Mouse (Mus musculus) layer of hippocampus, postnatal 14 days (tissue): Measurements from ENCODE around the gene Gm826. TPM values are rescaled to one million over a fixed set of nuclear protein-coding genes. Genes with fewer than 3 reads are reported as not detected.
A peak's percentile ranks its signal among the peaks of the same experiment; 100 is the strongest.

ENCODE experiments used
- DNase-seq, 2 experiments: peaks; one replicate each; pipeline ENCODE4 v3.0.0; 2021 to 2022; ENCODE audit warnings: low spot score in 2 of 2, mixed read lengths in 1 of 2
- total RNA-seq, 2 experiments: library from RNA; stranded (reverse); gene quantifications; 2 replicates each; pipeline ENCODE4 v1.2.3; 2021

Gm826 gene
- total RNA-seq, 2 experiments from 2014 or later, result not detected

DNA sequence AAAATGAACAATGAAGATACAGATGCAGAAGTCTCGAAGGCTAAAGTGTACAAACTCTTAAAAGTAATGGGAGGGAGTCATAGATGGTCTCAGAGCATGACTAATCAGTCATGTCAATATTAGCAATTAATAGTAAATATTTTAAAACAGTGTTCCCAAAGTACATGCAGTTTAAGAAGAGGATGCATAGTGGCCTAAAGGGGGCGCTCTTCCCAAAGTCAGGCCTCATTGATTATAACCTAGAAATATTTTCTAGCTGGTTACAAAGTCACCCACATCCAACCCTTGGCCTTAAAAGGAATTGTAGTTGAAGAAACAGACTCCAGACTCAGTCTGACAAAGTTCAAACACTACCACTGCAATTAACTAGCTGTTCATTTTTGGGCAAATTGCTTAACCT lies 20.4 kb upstream of the Gm826 start:
- no peak for DNase-seq

DNA sequence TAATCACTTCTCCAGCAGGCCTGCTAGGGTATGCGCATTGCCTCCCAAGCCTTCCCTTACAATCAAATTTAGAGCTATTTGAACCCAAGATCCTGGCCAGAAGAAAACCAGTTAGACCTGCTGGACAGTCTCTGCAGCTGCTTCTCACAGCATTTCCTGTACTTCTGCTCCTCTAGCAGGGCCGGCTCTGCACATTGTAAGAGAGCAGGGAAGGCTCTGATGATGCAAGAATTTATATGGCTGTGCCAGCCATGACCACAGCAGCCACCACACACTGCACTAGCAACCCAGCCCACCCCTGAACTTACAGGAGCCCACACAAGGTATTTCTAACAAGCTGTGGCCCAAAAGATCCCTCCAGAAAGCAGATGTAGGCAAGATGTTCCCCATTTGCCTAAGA lies 19.6 kb upstream of the Gm826 start:
- no peak for DNase-seq

DNA sequence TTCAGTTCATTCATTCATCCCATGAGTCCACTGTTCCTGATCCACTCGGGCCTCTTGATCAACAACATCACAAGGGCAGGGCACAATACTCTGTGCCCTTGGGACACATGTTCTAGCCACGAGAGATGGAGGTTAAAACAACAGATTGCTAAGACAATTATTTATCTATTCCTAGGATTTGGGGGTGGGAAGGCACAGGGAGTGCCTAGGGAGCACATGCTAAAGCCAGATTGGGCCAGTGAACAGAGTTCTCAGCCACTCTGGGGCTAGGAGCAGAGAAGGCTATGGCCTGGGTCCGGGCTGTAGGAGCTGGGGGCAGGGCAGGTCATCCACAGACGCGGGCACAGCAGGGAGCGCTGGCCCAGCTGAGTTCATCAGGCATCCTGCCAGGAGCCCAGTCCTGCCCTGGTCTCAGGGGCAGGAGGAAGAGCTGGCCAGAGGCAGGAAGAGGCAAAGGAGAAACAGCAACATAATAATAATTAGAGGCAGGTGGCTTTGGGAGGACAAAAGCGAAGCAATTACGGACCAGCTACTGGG lies 17.1 kb upstream of the Gm826 start:
- DNase-seq, result no peak

DNA sequence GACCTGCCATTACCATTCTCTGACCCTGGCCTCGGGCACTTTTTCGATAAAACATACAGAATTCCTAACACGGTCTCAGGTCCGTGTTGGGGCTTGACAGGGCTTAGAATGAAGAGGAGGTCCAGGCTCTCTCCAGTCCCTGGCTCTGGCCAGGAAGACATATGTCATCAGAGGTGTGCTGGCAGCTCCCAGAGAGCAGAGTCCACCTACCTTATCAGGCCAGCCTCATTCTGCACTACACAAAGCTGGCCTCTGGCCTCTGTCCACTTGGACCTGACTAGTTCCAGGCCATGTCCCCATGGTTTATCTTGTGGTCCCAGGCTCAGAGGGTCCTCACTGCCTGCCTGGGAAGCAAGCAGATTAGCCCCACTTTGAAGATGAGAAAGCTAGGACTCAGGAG lies 15.6 kb upstream of the Gm826 start:
- no peak for DNase-seq

DNA sequence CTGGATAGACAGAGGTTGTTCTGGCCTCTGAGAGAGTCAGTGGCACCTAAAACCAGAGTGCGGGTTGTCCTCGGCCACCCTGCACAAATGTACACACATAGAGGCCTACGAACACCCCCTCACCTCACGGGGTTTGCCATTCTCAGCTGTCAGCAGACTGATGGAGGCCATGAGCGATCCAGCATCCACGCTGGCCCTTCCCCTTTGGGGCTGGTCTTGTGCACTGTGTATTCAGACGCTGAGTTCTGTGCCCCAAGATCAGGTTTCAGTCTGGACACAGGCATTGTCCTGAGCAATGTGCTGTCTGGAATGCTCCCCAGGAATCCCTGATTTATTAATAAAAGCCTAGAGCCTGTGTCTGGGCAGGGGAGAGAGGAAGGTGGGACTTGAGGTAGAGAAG lies 14.8 kb upstream of the Gm826 start:
- no peak for DNase-seq

DNA sequence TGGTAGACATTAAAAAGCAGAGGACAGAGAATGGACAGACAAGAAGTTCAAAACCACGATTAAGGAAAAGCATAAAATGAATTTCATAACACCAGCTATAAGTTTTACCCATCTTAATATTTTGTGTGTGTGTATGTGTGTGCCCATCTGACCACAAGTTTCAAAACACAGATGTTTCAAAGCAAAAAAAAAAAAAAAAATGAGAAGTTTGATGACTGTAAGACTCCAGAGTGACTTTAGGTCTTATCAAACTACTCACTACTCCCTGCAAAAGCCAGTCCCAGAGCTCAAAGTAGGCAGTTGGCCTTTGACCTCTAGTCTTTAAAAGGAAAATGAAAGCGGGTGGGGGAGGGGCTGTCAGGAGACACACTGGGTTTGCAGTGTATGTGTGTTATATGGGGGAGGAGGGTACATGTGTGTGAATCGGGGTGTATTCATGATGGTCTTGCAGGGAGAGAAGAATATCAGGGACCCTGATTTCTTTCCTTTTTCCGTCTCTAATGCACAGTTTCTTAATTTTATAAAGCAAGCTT lies 14.2 kb upstream of the Gm826 start:
- no peak for DNase-seq

DNA sequence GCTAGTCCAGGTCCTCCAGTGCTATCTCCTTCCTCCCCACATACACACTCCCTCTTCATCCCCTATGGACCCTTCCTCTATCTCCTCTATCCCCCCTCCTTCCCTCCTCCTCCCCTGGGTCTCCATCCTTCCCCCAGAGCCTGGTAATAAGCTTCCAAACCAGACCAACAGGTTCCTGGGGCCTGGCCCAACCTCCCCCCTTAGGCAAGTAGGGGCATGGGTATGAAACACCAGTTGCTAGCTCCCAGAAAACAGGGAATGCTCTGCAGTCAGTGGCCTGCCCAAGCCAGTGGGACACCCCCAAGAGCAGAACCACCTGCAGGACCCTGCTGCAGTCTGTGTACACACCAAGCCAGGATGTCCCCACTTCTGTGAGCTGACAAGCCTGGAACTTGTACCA lies 11.7 kb upstream of the Gm826 start:
- no peak for DNase-seq

DNA sequence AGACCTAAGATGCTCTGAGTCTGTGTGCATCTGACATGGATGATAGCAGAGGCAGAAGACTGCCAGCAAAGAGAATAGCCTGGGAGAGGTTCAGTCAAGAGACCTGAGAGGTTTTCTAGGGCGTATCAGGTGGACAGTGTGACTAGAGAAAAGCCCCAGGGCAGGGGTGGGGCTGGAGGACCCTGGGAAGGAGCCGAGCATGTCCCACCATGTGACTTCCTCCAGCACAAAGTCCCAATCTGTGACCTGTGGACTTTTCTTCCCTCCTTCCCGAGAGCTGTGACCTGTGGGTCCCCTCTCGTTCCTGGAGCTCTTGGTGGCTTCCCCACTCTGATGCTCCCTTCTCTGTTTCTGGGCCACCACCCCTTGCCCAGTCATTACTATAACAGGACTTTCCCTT lies 6.2 kb upstream of the Gm826 start:
- no peak for DNase-seq

DNA sequence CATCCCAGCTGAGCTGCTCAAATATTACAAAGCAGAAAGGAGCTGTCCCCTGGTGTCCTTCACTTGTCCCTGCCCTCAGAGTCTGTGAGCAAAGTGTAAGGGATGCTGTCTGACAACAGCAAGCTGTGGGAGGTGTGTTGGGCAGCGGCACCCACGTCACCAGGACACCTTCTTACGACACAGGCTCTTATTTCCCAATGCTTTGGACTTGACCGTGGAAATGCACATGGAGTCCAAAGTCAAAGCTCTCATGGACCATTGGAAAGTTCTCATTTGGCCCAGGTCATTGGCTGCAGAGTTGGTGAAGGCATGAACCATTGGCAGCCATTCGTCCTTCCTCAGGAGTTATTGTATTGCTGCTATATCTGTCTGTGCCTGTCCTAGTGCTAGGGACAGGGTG lies 5.6 kb upstream of the Gm826 start:
- DNase-seq, result no peak

DNA sequence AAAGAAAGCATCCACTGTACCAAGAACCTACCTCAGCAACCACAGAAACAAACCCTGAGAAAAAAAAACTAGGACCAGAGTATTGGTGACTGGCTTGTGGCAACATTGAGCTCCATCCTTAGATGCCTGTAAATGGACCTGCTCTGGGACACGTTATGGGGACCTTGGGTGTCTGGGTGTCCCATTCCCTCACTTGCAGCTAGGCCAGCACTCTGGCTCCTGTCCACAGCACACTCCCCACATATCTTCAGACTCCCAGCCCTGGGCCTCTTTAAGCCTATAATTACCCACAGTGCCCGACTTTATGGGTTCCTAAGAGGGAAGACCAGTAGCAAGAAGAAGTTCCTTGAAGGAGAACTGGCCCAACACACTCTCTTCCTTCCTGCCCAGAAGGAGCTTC lies 2.1 kb upstream of the Gm826 start:
- no peak for DNase-seq

DNA sequence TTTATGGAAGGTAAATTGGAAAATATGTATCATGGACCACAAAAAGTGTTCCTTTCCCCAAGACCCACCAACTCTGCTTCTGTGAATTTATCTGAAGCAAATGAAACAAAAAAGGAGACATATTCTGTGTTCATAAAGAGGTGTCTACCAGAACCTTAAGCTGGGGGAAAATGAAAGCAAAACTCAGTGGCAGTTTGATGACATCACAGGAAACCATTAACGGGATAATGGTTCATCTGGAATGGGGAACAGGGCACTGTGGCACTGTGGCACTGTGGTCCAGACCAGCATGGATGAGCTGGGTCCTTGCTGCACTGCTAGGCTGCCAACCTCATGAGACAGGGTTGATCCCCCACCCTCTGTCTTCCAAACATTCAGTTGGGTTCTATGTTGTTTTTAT lies 1.1 kb upstream of the Gm826 start:
- no peak for DNase-seq

DNA sequence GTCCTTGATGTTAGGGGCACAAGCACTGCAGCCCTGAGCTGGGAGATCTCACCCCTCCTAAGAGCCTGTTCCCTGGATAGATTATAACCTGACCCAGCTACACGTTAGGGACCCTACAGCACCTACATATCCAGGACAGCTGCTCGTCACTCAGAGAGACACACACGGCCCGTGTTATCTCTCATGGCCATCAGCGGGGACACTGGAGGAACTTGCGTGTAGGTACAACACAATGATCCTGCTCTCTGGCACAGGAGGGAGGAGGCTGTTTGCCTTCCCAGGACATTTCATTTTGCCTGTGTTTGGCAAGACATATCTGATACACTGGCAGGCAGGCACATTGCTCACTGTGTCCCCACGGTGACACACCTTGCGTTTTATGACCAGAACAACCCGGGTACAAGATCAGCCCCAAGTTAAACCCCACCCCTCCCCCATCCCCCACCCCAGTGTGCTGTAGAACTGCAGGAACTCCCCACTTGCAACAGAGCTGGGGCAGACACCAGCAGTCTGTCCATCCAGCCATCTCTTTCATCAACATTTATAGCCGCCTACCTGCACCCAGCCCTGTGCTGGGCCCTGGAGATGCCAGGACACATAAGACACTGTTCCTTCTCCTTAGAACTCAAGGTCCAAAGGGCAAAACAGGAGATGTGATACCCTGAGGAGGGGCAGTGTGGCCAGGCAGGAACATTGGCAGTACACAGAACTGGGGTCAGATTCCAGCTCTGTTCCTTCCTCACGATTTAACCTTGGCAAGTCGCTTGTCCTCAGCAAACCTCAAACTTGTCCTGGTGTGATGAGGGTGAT lies 1.2 kb downstream of the Gm826 start:
- no peak for DNase-seq

DNA sequence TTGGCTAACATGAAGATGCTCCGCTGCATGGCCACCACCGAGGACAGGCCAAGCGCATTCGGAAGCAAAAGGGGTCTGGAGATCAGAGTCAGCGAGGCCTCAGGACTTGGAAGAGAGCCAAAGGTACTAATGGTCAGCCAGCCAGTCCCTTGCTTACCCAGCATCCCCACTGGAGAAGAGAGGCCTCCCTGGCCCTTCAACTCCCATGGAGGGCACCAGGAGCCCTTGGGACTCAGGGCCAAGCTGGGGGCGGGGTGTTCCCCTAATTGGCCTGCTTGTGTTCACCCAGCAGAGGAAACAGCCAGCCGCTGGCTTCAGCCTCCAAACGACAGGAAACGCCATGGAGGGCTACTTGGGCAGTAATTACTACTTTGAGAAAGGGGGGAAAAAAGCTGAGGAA lies 5.1 kb downstream of the Gm826 start:
- peak; percentile 8 to 27 for DNase-seq

DNA sequence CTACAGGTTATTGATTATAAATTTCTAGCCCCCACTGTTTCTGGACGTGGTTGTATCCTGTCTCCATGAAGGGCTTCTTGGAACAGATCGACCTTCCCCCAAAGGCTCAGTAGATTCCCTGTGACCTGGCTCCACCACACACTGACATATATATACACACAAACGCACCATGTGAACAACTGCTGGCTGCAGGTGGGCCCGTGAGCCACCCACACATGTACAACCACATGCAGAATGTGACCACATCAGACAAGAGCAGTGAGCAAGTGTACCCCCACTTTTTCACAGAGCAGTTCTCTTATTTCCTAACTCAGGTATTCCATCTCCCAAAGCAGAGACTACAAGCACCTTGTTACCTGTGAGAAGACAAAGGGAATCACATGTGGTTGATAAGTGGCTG lies 6.2 kb downstream of the Gm826 start:
- no peak for DNase-seq

DNA sequence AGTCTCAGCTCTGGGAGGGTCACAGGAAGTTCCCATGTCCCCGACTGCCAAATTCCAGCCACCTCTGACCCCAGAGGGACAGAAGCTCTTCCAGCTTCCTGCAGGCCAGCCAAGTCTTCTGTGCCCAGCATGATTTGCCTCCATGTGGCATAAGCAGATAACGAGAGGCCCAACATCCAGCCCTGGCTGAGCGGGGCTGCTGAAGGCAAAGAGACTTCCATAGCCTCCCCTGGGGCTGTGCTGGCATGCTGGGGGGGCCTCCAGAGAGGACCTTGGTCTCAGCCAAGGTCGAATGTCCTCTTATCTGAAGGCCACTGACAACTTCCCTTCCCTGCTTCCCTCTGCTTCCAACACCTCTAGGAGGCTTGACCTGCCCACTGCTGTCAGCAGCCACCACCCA lies 6.8 kb downstream of the Gm826 start:
- no peak for DNase-seq

DNA sequence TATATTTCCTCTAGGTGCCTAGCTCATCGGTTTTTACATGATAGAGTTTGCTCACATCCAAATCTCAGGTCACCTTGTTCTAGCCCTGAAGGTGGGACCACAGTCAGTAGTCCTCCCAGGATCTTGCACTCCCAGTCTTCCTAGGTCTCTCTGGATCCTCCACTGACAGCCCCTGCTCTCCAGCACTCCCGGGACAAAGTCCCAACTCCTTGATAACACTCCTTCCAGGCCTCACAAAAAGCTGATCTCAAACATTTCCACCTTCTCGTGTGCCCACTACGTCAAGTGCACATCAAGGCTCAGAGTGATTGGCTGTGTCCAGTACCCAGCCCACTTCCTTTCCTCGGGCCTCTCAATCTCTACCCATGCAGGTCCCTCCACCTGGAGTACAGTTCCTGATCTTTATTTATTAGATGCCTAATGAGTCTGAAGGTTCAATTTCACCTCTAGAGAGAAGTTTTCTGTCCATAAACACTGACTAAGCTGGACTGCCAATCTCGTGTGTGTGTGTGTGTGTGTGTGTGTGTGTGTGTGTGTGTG lies 8.8 kb downstream of the Gm826 start:
- no peak for DNase-seq

DNA sequence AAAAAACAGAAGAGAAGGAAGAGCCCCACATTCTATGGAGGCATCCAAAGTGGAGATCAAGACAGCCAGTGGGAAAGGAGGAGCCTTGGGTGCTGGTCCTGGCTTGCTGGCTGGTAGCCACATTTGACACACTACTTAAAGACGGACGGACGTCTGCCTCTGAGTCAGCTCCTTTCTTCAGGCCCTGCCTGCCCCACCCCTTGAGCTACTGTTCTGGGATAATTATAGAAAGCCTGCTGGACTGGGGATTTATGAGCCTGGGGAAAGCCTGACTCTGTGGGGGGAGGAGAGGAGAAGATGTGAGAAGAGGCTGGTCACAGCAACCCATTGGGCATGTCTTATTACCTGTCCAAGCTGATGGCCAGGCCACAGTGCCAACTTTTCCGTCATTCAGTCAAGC lies 12.1 kb downstream of the Gm826 start:
- no peak for DNase-seq

DNA sequence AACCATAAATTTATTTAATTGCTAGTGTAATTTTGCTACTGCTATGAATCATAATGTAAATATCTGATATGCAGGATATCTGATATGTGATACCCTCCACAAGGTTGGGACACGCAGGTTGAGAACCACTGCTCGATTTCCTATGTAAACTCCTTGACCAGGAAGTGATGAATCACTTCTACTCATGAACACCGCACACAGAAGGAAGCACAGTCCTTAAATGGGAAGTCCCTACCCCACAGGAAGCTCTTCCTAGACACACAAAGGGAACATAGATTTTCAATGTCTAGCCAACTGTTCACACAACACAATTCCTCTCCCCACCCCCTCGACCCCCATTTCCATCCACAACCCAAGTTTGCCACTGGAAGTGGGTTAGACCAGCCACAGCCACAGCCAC lies 15.7 kb downstream of the Gm826 start:
- no peak for DNase-seq

DNA sequence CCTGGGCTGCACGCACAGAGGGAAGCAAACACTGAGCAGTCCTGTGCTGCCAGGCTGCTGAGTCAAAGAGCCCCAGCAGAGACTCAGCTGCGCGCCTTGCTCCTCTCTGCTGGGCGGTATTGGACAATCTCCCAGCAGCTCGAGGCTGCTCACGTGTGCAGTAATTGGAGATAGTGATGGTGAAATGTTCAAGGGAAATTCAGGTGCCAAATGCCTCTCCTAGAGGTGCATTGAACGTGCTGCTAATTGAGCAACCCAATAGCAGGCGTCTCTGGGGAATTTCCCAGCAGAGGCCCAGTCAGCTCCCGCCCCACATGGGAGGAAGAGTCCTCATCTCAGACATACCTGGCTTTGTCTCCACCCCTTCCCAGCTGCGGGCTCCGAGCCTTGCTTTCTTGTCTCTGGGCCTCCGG lies 20.4 kb downstream of the Gm826 start:
- DNase-seq, result no peak

DNA sequence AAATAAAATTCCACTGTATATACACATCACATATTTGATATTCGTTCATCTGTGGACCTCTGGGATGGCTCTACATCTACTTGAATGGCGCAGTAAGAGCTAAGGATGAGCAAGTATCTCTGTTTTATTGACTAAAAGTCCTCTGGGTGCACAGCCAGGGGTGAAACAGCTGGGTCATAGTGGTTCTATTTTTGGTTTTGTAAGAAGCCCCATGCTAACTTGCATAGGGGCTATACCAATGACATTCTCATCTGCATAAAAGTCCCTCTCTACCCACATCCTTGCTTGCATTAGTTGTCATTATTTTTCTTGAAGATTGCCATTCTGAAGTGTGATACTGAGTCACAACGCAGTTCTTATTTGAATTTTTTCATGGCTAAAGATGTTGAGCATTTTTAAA lies 28.9 kb downstream of the Gm826 start:
- DNase-seq, result no peak

DNA sequence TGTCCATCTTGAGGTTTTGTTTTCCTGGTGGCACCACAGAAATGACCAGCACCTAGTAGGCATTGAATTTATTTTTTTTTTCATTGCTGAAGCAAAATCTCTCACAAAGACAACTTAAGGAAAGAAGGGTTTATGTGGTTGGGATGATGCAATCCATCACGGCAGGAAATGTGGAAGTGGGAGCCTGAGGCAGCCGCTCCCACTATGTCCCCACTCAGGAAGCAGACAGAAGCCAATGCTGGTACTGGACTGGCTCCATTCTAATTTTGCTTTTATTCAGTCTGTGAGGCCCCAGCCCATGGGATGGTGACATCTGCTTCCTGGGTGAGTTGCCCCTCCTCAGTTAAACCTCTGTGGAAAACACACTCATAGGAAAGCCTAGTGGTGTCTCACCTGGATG lies 30.0 kb downstream of the Gm826 start:
- DNase-seq, result no peak

DNA sequence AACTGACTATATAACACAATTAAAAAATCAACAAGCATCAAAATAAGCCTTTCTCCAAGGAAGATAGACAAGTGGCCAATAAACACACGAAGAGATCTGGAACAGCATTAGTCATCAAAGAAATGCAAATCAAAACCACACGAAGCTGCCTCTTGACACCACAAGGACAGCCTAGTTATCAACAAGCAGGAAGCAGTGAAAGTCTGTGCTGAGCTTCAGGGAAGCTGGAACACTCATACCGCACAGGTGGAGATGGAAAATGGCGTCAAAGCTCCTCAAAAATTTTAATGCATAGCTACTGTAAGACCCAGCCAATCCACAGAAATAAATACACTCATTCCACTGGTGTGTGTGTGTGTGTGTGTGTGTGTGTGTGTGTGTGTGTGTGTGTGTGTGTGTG lies 31.9 kb downstream of the Gm826 start:
- DNase-seq, result no peak

DNA sequence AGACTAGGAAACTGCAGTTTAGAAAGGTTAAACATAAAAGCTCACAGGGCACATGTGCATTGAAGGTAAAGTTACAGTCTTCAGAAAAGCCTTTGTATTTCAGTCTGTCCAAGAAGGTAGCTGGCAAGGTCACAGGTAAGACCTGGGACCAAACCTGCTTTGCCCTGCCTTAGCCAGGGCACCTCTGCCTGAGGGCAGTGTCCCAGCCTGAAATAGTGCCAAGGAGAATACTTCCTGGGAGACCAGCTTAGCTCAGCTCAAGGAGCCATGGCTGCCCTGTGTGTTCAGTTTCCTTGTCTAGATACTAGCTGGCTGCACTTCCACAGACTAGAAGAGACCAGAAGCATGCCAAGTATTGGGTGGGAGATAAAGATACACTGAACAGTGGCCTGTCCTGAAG lies 35.4 kb downstream of the Gm826 start:
- no peak for DNase-seq
